Mouse (Mus musculus) C2C12 (cell line): ENCODE results near the gene Timm44.

ENCODE experiments used
- CEBPB ChIP-seq: IDR thresholded peaks from one replicate; pipeline ENCODE4 v1.6.1; 2011; ENCODE audit warnings: low read depth, mild to moderate bottlenecking, control low read depth, moderate library complexity
- CTCF ChIP-seq: IDR thresholded peaks from one replicate; pipeline ENCODE4 v1.5.1; 2011; ENCODE audit not compliant: control insufficient read depth, insufficient read depth, insufficient read length
- FOSL1 ChIP-seq: IDR thresholded peaks from one replicate; pipeline ENCODE4 v1.8.0; 2011; ENCODE audit warnings: mild to moderate bottlenecking, low read length; ENCODE audit not compliant: poor library complexity, insufficient read depth, severe bottlenecking
- MAX ChIP-seq: IDR thresholded peaks from one replicate; pipeline ENCODE4 v1.6.1; 2011; ENCODE audit warnings: mild to moderate bottlenecking, control low read depth
- MYOG ChIP-seq: IDR thresholded peaks from one replicate; pipeline ENCODE4 v1.6.1; 2011; ENCODE audit not compliant: control insufficient read depth, insufficient read length; ENCODE audit errors: extremely low read depth
- USF1 ChIP-seq: IDR thresholded peaks from one replicate; pipeline ENCODE4 v1.6.1; 2011; ENCODE audit warnings: low read depth, mild to moderate bottlenecking, control low read depth, moderate library complexity

DNA sequence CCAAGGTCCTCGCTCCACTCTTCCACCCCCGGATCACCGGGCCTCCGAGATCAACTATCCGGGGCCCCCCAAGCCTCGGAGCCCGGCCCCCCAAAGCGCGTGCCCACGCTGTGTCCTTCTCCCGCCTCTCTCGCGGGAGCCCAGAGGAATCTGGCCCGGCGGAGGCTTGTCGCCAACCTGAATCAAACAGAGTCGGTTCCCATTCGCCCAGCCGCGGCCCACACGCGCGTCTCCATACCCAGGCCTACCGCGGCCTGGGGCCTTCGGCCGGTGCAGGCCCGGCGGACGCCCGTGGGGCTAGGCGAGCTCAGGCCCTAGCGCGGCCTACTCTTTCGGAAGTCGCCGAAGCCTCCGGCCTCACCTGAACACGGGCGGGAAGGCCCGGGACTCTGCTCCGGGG, 48.8 kb upstream of the Timm44 start:
- TF ChIP-seq CTCF (no peak), MAX (no peak), MYOG (no peak), USF1 (no peak), FOSL1 (no peak), CEBPB (no peak)
